Mouse (Mus musculus) left cerebral cortex, postnatal 36 days (tissue): ENCODE results near the gene Olfr796. TPM values are rescaled to one million over a fixed set of nuclear protein-coding genes. Genes with fewer than 3 reads are reported as not detected.

ENCODE experiments used
- DNase-seq, 2 experiments: peaks; one replicate each; pipeline ENCODE4 v3.0.0; 2021 to 2022; ENCODE audit warnings: low spot score in 2 of 2, mixed read lengths in 1 of 2
- intact Hi-C: fragments of 180-260 bp; cut with DNase I; formaldehyde crosslinking; loops from one replicate; pipeline ENCODE4 v1.15.1; 2025
- microRNA-seq: library from miRNA; unstranded; fragments of <30 nt; microRNA quantifications from one replicate; pipeline ENCODE4 v1.2.0, GENCODE M21; 2022
- total RNA-seq, 2 experiments: library from RNA; stranded (reverse); gene quantifications; 2 replicates each; pipeline ENCODE4 v1.2.3; 2021

Olfr796 gene
- not detected for total RNA-seq

DNA sequence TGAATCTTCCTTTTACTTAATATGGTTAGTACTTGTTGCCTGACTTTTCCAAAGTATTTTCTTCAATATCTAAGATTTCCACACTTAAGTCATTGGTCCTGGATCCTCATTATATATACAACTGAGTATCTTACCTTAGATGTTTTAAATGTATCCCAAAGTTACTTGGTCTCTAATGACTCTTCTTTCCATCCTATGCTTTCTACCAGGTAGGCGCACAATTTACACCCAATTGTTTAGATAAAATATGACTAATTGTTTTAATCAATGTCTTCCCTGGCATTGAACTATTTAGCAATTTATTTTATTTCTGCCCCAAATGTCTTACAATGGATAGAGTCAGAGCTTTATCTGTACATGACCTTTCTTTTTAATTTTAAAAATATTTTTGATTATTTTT, at the start of gene Olfr796:
Gene Olfr796 (minus strand): TSS at position 101 of the 400 bp plus-strand sequence.
- intact Hi-C loops, result no loop called here
- DNase-seq, result no peak

GRCm38 (mm10) chr10:129657394-129657793, 45.0 kb upstream of the Olfr796 start, which contains the start of gene Olfr800:
Olfr800 (plus strand) TSS chr10:129657694.
- intact Hi-C loops, result no loop called here
- no peak for DNase-seq

DNA sequence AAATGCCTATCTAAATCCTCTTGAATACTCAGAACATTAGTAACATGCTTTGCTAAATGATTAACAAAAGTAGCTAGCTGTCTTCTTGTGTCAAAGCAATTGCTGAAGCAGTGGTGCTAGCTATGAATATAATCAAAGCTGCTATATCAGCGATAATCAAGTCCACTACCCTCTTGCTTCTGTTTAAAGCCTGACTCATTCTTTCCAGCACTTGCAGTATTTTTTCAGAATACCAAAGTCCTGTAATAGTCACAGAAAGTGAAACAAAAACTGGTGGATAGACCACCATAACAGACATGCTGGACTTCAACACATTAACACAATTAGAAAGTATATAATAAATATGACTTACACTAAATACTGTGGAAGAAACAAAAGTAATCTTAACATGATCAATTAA, 39.4 kb upstream of the Olfr796 start:
- DNase-seq, result no peak
- intact Hi-C loops, result no loop called here

GRCm38 (mm10) chr10:129637184-129637583, 24.8 kb upstream of the Olfr796 start, which contains the start of gene Olfr799:
Olfr799 (plus strand) TSS chr10:129637484.
- intact Hi-C loops, result no loop called here
- DNase-seq, result no peak

DNA sequence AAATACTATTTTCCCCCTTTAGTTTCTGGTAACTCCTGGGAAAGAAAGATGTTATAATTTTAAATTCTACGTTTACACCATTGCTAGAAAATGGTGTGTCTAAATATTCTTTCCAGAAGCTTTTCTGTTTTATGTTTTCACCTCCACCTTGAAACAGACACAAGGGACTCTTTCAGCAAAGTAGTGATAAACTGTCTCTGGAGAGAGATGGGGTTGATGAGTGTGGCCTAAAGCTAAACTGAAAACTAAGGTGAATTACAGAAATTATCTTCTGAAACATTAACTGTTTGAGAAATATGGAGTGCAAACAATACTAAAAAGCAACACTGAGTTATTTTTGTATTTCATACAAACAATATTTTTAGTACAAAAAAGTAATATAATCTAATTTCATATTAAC, 15.5 kb upstream of the Olfr796 start, which contains the start of gene Olfr798:
Gene Olfr798 (minus strand): TSS at position 101 of the 400 bp plus-strand sequence.
- no peak for DNase-seq
- intact Hi-C loops, result no loop called here

DNA sequence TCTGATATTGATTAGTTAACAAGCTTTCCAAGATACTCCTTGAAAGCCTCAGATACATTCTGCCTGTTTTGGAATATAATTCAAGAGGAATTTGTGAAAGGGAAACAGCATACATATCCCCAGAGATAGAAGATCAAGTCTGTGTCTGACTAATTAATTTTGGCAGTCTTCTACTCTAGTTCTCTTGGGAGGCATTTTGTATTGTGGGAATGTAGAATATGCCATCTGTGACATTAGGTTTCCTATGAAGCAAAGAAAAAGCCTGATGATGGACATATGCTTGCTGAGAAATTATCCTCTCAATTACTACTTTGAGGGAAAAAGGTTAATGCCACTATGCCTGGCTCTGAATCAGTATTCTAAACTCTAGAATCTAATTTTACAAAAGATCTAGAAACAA, 10.9 kb upstream of the Olfr796 start:
- no peak for DNase-seq
- intact Hi-C loops, result no loop called here

- DNase-seq, result no peak
- intact Hi-C loops, result no loop called here
Observed at GRCm38 (mm10) chr10:129621724-129622123, 9.4 kb upstream of the Olfr796 start.

DNA sequence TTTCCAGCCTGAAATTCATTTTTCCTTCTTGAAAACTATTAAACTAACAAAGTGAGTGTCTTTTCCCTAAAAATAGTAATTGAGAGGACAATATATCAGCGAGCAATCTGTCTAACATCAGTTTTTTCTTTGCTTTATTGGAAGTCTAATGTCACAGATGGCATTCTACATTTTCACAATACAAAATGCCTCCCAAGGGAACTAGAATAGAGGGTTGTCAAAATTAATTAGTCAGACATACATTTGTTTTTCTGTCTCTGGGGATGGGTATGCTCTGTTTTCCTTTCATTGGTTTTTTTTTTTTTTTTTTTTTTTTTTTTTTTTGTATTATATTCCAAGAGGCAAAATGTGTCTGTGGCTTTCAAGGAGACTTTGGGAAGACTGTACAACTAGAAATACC, 35.3 kb downstream of the Olfr796 start:
- intact Hi-C loops, result no loop called here
- no peak for DNase-seq

GRCm38 (mm10) chr10:129567355-129567754, 45.0 kb downstream of the Olfr796 start, which contains the start of gene Olfr794:
Olfr794 (plus strand) TSS chr10:129567655.
- no peak for DNase-seq
- intact Hi-C loops, result no loop called here

Small RNA genes lying within 50 kb of the gene (microRNA-seq; reads per million reads assigned to microRNA genes)
- not detected for gene Gm23252

Other genes starting within 250 kb of the Olfr796 start
- gene Olfr784, start 228.5 kb downstream of the Olfr796 start, total RNA-seq, result under 1 TPM; 0.12 to 0.20 TPM
- not detected for gene Olfr785, start 207.1 kb downstream of the Olfr796 start, total RNA-seq
- not detected for gene Olfr786, start 185.3 kb downstream of the Olfr796 start, total RNA-seq
- not detected for gene Olfr787, start 150.7 kb downstream of the Olfr796 start, total RNA-seq
- gene Olfr788, start 141.6 kb downstream of the Olfr796 start, total RNA-seq, result not detected
- not detected for gene Olfr789, start 127.8 kb downstream of the Olfr796 start, total RNA-seq
- gene Olfr790, start 114.1 kb downstream of the Olfr796 start, total RNA-seq, result not detected
- gene Olfr791, start 90.8 kb downstream of the Olfr796 start, total RNA-seq, result not detected
- not detected for gene Olfr792, start 73.4 kb downstream of the Olfr796 start, total RNA-seq
- not detected for gene Olfr794, start 44.9 kb downstream of the Olfr796 start, total RNA-seq
- gene Olfr798, start 15.4 kb upstream of the Olfr796 start, total RNA-seq, result not detected
- gene Olfr799, start 24.9 kb upstream of the Olfr796 start, total RNA-seq, result not detected
- gene Olfr800, start 45.1 kb upstream of the Olfr796 start, total RNA-seq, result not detected
- not detected for gene Olfr801, start 61.3 kb upstream of the Olfr796 start, total RNA-seq
- under 1 TPM; 0.07 to 0.15 TPM for gene Olfr802, start 75.6 kb upstream of the Olfr796 start, total RNA-seq
- not detected for gene Olfr803, start 81.7 kb upstream of the Olfr796 start, total RNA-seq
- gene Olfr804, start 90.6 kb upstream of the Olfr796 start, total RNA-seq, result not detected
- not detected for gene Olfr805, start 116.8 kb upstream of the Olfr796 start, total RNA-seq
- gene Olfr806, start 129.4 kb upstream of the Olfr796 start, total RNA-seq, result not detected
- gene Olfr807, start 145.2 kb upstream of the Olfr796 start, total RNA-seq, result not detected
- gene Olfr808, start 152.9 kb upstream of the Olfr796 start, total RNA-seq, result not detected
- gene Olfr809, start 162.1 kb upstream of the Olfr796 start, total RNA-seq, result not detected
- gene Olfr810, start 182.3 kb upstream of the Olfr796 start, total RNA-seq, result not detected
- not detected for gene Olfr811, start 191.8 kb upstream of the Olfr796 start, total RNA-seq
- not detected for gene Olfr812, start 233.5 kb upstream of the Olfr796 start, total RNA-seq
- not detected for gene Olfr813, start 242.8 kb upstream of the Olfr796 start, total RNA-seq